Comparison of ENCODE assay signal across 7 mouse cellular contexts in the genomic region with DNA sequence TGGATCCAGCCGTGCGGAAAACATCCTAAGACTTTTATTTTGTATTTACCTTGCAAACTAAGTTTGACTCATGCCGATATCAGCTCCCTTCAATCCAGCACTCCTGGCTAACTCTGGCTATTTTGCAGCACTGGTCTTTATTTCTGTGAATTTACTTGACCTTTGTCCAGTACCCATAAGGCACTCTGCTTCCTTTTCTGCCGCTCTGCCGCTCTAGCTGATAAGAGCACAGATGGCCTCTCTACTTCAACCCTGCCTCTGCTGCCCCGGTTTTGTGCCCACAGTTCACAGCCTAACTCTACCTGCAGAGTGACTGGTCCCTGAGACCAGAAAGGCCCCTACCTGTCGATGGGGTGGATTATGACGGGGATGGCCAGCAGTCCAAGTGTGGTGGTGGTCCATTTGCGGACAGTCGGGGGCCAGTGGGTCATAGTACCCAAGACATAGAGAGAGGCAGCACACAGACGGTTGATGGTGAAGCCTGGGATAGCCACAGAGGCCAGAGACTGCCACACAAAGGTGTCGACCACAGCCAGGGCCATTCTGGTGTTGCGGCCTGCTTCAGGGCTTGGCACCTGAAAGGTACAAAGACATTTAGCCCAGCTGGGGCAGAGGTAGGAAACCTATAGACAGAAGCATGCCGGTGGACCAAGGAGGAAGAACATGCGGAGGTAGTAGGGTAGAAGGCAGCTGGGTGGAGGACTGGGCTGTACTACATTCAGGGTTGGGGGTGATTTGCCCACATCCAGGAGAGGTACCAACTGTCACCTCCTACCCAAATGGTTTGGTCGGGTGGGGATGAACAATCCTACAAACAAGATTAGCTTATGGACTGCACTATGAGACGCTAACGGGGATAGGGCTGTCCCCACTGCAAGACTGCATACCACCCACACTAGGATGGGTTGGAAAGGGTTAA. TPM values are rescaled to one million over a fixed set of nuclear protein-coding genes. Genes with fewer than 3 reads are reported as not detected.
DNase-seq lines count a peak whose midpoint lies in the region; ATAC-seq lines count a peak whose summit lies in the region.

No protein-coding gene starts in this region.

- no peaks in the 10 kb centered on the region for H3K27me3 ChIP-seq in kidney, embryonic 14.5 days (ENCODE audit: control insufficient read depth, insufficient read depth, low read length)
- no peaks in the 10 kb centered on the region for H3K27me3 ChIP-seq in embryonic facial prominence, embryonic 12.5 days
- H3K27me3 ChIP-seq in midbrain, embryonic 13.5 days: no peaks in the 10 kb centered on the region

- ATAC-seq in kidney, embryonic 14.5 days (ENCODE audit: low FRiP score, low TSS enrichment): no peak
- ATAC-seq in embryonic facial prominence, embryonic 12.5 days (ENCODE audit: insufficient number of reproducible peaks, insufficient read depth, low FRiP score, low TSS enrichment): no peak
- ATAC-seq in midbrain, embryonic 13.5 days: no peak

- DNase-seq in kidney, postnatal 14 days: no peak
- DNase-seq in WW6 (ENCODE audit: low read depth, low spot score): peak; percentile 34
- DNase-seq in thymus, postnatal 10 days (ENCODE audit: low spot score in 2 of 2): no peak
- DNase-seq in embryo, embryonic 10 days (ENCODE audit: low spot score): no peak

- H3K9me3 ChIP-seq in kidney, embryonic 14.5 days (ENCODE audit: control insufficient read depth, low read length): no peaks in the 10 kb centered on the region
- no peaks in the 10 kb centered on the region for H3K9me3 ChIP-seq in embryonic facial prominence, embryonic 12.5 days
- H3K9me3 ChIP-seq in midbrain, embryonic 13.5 days: peaks cover 3% of the 10 kb centered on the region; the same call in 1 of the 2 replicates

- H3K4me2 ChIP-seq in kidney, embryonic 14.5 days (replicated peaks; ENCODE audit: low read depth, low read length): peak overlapping the region; percentile 81
- H3K4me2 ChIP-seq in embryonic facial prominence, embryonic 12.5 days (replicated peaks): peak overlapping the region; percentile 66
- H3K4me2 ChIP-seq in midbrain, embryonic 13.5 days (replicated peaks): peak overlapping the region; percentile 83

- H3K4me1 ChIP-seq in kidney, embryonic 14.5 days (ENCODE audit: control insufficient read depth, insufficient read depth, low read length): peaks cover 15% of the 10 kb centered on the region
- peaks cover 14% of the 10 kb centered on the region for H3K4me1 ChIP-seq in embryonic facial prominence, embryonic 12.5 days
- peaks cover 23% of the 10 kb centered on the region for H3K4me1 ChIP-seq in midbrain, embryonic 13.5 days (replicated peaks)

- H3K9ac ChIP-seq in kidney, embryonic 14.5 days (ENCODE audit: low read depth, low read length): no peak overlapping the region
- no peak overlapping the region for H3K9ac ChIP-seq in embryonic facial prominence, embryonic 12.5 days
- H3K9ac ChIP-seq in midbrain, embryonic 13.5 days (replicated peaks): 0 out of 2 replicates have a peak overlapping the region, but pooled peaks have one; percentile 10

- WGBS in kidney, embryonic 14.5 days: 85% methylated on average over 18 of the region's 18 CpGs
- 87% methylated on average over 18 of the region's 18 CpGs for WGBS in embryonic facial prominence, embryonic 12.5 days
- WGBS in midbrain, embryonic 13.5 days: 86% methylated on average over 18 of the region's 18 CpGs

- no peaks in the 10 kb centered on the region; the same call in 1 of the 2 replicates for H3K36me3 ChIP-seq in kidney, embryonic 14.5 days (ENCODE audit: control insufficient read depth, insufficient read depth, low read length)
- no peaks in the 10 kb centered on the region for H3K36me3 ChIP-seq in embryonic facial prominence, embryonic 12.5 days
- peaks cover 16% of the 10 kb centered on the region for H3K36me3 ChIP-seq in midbrain, embryonic 13.5 days

- H3K4me3 ChIP-seq in kidney, embryonic 14.5 days (ENCODE audit: low read length): peak overlapping the region; percentile 65; the same call in 1 of the 2 replicates
- no peak overlapping the region for H3K4me3 ChIP-seq in embryonic facial prominence, embryonic 12.5 days
- peak overlapping the region; percentile 50; the same call in 1 of the 2 replicates for H3K4me3 ChIP-seq in midbrain, embryonic 13.5 days (replicated peaks)

- H3K27ac ChIP-seq in kidney, embryonic 14.5 days (ENCODE audit: low read depth, low read length): no peak overlapping the region
- no peak overlapping the region for H3K27ac ChIP-seq in embryonic facial prominence, embryonic 12.5 days
- H3K27ac ChIP-seq in midbrain, embryonic 13.5 days: no peak overlapping the region

RNA-seq across cellular contexts. Expression of gene Mtfp1, which starts 1.5 kb away (rescaled TPM):
- polyA plus RNA-seq in kidney, embryonic 14.5 days (2014; fragmentation: Nextera tagmentation; extraction: Ambion mirVana): 11.5 and 15.9 TPM in 2 replicates
- polyA plus RNA-seq in embryonic facial prominence, embryonic 12.5 days (2016; fragmentation: Nextera tagmentation; extraction: Ambion mirVana): 7.6 and 7.7 TPM in 2 replicates
- 4.9 and 6.6 TPM in 2 replicates for polyA plus RNA-seq in midbrain, embryonic 13.5 days (2015; fragmentation: Nextera tagmentation; extraction: Ambion mirVana)

RNA-seq across cellular contexts. Expression of gene Sec14l3, which starts 29.1 kb away (rescaled TPM):
- not detected in 2 replicates for polyA plus RNA-seq in kidney, embryonic 14.5 days (2014; fragmentation: Nextera tagmentation; extraction: Ambion mirVana)
- not detected in 2 replicates for polyA plus RNA-seq in embryonic facial prominence, embryonic 12.5 days (2016; fragmentation: Nextera tagmentation; extraction: Ambion mirVana)
- 0.26 TPM in 1 of 2 replicates, not detected in the other for polyA plus RNA-seq in midbrain, embryonic 13.5 days (2015; fragmentation: Nextera tagmentation; extraction: Ambion mirVana)

RNA-seq across cellular contexts. Expression of gene Sec14l2, which starts 29.5 kb away (rescaled TPM):
- polyA plus RNA-seq in kidney, embryonic 14.5 days (2014; fragmentation: Nextera tagmentation; extraction: Ambion mirVana): 1.1 and 1.2 TPM in 2 replicates
- polyA plus RNA-seq in embryonic facial prominence, embryonic 12.5 days (2016; fragmentation: Nextera tagmentation; extraction: Ambion mirVana): 2.0 and 2.4 TPM in 2 replicates
- 2.3 and 3.2 TPM in 2 replicates for polyA plus RNA-seq in midbrain, embryonic 13.5 days (2015; fragmentation: Nextera tagmentation; extraction: Ambion mirVana)

RNA-seq across cellular contexts. Expression of gene Rnf215, which starts 41.3 kb away (rescaled TPM):
- 21.0 and 28.3 TPM in 2 replicates for polyA plus RNA-seq in kidney, embryonic 14.5 days (2014; fragmentation: Nextera tagmentation; extraction: Ambion mirVana)
- polyA plus RNA-seq in embryonic facial prominence, embryonic 12.5 days (2016; fragmentation: Nextera tagmentation; extraction: Ambion mirVana): 43.0 and 44.7 TPM in 2 replicates
- 43.9 and 45.9 TPM in 2 replicates for polyA plus RNA-seq in midbrain, embryonic 13.5 days (2015; fragmentation: Nextera tagmentation; extraction: Ambion mirVana)
